Mouse (Mus musculus) kidney, postnatal 0 days (tissue): ENCODE measurements at regions not wholly inside any gene's neighbourhood (a gene's known extent, or its start where the extent isn't known, plus 50 kb on each side); places are given as distances from the start of the nearest gene placed in this dataset.

Source experiments
- ATAC-seq: fragments of 200-750 bp; cut with Nextera tagmentation; replicated peaks from 2 replicates; pipeline ENCODE4 v1.8.0; 2017; ENCODE audit warnings: low read depth, moderate number of reproducible peaks, moderate TSS enrichment, moderate library complexity; ENCODE audit not compliant: low FRiP score
- DNase-seq: peaks from one replicate; pipeline ENCODE4 v3.0.0-alpha.2; 2016; ENCODE audit warnings: low spot score
- H3K27ac ChIP-seq: fragments of 300-500 bp; sonication (generic); 2 replicates; pipeline ENCODE4 v1.5.1; 2014; ENCODE audit warnings: mild to moderate bottlenecking
- H3K27me3 ChIP-seq: fragments of 300-500 bp; sonication (generic); 2 replicates; pipeline ENCODE4 v1.6.1; 2014; ENCODE audit warnings: low read length, mixed read lengths; ENCODE audit not compliant: insufficient read depth
- H3K36me3 ChIP-seq: fragments of 300-500 bp; sonication (generic); 2 replicates; pipeline ENCODE4 v1.6.1; 2014; ENCODE audit warnings: low read length, mixed read lengths; ENCODE audit not compliant: insufficient read depth
- H3K4me1 ChIP-seq: fragments of 300-500 bp; sonication (generic); replicated peaks from 2 replicates; pipeline ENCODE4 v1.6.1; 2014; ENCODE audit warnings: antibody characterized with exemption, low read length, mixed read lengths; ENCODE audit not compliant: insufficient read depth
- H3K4me2 ChIP-seq: fragments of 300-500 bp; sonication (generic); 2 replicates; pipeline ENCODE4 v1.6.1; 2014; ENCODE audit warnings: mild to moderate bottlenecking, low read length, moderate library complexity, mixed read lengths
- H3K4me3 ChIP-seq: fragments of 300-500 bp; sonication (generic); replicated peaks from 2 replicates; pipeline ENCODE4 v1.5.1; 2014; ENCODE audit warnings: low read depth, low read length
- H3K9ac ChIP-seq: fragments of 300-500 bp; sonication (generic); 2 replicates; pipeline ENCODE4 v1.6.1; 2014; ENCODE audit warnings: low read depth, low read length
- H3K9me3 ChIP-seq: fragments of 300-500 bp; sonication (generic); replicated peaks from 2 replicates; pipeline ENCODE4 v1.6.1; 2016; ENCODE audit warnings: low read length, inconsistent platforms, mixed read lengths
- CTCF ChIP-seq: IDR thresholded peaks from 2 replicates; pipeline ENCODE4 v1.5.1; 2016; ENCODE audit warnings: antibody characterized with exemption, low read depth, mild to moderate bottlenecking, moderate library complexity
- WGBS: fragments of 180-500 bp; shearing (Covaris S2); extraction: QIAGEN DNeasy Blood & Tissue Kit; methylation state at CpG from one replicate; pipeline ENCODE4 v1.1.7; 2014; 5-methylcytosine and 5-hydroxymethylcytosine counted together

DNA sequence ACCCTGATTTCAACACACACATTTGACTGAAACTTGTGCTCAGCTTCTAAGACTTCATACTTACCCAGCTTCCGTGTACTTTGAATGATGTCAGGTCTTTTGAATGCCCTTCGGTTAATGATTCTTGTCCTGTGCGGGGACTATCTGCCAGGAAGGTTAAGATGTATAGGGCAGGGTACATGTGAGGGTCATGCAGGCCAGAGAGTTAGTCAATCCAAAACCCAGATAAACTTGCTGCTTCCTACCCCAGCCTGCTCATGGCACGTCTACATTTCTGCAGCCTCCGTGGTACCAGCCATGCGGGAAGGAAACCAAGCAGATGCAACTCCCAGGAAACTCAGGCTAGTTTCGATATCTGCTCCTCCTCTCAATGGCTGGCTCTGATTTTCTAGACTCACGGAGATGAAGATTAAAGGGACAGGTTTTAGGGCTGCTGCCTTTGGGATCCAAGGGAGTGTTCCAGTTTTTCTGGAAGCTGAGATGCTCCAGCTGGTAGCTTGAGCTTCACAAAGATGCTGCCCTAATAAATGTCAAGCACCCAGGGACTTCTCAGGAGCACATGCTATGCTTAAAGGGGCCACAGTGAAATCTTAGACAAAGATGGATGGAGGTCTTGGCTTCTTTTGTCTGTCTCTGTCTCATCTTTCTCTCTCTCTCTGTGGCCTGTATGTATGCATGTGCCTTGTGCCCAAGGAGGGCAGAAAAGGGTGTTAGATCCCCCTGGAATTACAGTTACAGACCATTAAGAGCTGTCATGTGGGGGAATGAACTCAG lies 159.4 kb downstream of the Pten start:
- 37% methylated on average over 8 of the region's 8 CpGs for WGBS
- TF ChIP-seq CTCF, result no peak
- no peak overlapping the region for H3K4me2 ChIP-seq
- H3K27ac ChIP-seq, result no peak overlapping the region
- peak; percentile 36 for DNase-seq
- no peaks in the 10 kb centered on the region for H3K27me3 ChIP-seq
- H3K36me3 ChIP-seq, result no peaks in the 10 kb centered on the region
- no peak overlapping the region for H3K4me3 ChIP-seq
- ATAC-seq, result 0 out of 2 replicates have a peak, but pooled peaks have one; percentile 33
- H3K4me1 ChIP-seq, result no peaks in the 10 kb centered on the region
- no peak overlapping the region for H3K9ac ChIP-seq
- no peaks in the 10 kb centered on the region for H3K9me3 ChIP-seq

DNA sequence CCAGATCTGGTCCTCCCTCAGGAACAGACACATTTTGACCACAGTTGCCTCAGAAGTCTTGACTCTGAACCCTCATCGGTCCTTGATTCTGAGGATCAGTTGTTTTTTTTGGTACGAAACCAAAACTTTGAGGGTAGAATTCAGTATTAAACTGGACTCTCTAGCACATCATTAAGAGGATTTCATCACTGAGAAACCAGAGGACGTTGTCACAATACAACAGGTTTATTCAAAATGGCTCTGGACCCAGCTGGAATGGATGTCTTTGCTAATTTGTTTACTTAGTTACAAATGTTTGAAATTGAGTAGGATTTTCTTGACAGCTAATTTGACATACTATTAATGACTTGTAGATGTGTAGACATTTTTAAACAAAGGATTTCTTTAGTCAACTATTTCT lies 163.7 kb downstream of the Pten start:
- Histone ChIP-seq H3K36me3 (no peaks in the 10 kb centered on the region), H3K27me3 (no peaks in the 10 kb centered on the region), H3K27ac (no peak overlapping the region), H3K9me3 (no peaks in the 10 kb centered on the region), H3K4me2 (no peak overlapping the region), H3K4me1 (peaks cover 3% of the 10 kb centered on the region; the same call in 1 of the 2 replicates), H3K4me3 (no peak overlapping the region), H3K9ac (no peak overlapping the region)
- DNase-seq, result no peak
- TF ChIP-seq CTCF, result no peak
- no peak for ATAC-seq
- WGBS, result 87% methylated on average over 3 of the region's 3 CpGs

DNA sequence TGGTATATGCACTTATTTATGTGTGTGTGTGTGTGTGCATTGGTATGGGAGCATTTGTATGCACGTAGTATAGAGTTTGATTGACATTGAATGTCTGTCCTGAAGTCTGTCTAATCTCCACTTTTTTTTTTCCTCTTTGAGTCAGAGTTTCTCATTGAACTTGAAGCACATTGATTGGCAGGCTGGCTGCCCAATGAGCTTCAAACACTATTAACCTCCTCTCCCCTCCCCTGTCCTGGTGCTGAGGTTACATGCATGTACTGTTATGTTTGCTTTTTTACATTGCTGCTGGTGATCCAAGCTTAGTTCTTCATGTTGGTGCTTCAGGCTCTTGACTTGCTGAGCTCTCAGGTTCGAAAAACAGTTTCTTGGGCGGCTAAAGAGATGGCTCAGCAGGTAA lies 166.6 kb downstream of the Pten start:
- Histone ChIP-seq H3K27ac (no peak overlapping the region), H3K4me2 (no peak overlapping the region), H3K27me3 (no peaks in the 10 kb centered on the region), H3K4me3 (no peak overlapping the region), H3K9me3 (no peaks in the 10 kb centered on the region), H3K36me3 (no peaks in the 10 kb centered on the region), H3K4me1 (peaks cover 6% of the 10 kb centered on the region; the same call in 1 of the 2 replicates), H3K9ac (no peak overlapping the region)
- ATAC-seq (no peak), DNase-seq (no peak)
- no peak for TF ChIP-seq CTCF
- whole genome bisulfite sequencing, result 93% methylated on average over 3 of the region's 3 CpGs

DNA sequence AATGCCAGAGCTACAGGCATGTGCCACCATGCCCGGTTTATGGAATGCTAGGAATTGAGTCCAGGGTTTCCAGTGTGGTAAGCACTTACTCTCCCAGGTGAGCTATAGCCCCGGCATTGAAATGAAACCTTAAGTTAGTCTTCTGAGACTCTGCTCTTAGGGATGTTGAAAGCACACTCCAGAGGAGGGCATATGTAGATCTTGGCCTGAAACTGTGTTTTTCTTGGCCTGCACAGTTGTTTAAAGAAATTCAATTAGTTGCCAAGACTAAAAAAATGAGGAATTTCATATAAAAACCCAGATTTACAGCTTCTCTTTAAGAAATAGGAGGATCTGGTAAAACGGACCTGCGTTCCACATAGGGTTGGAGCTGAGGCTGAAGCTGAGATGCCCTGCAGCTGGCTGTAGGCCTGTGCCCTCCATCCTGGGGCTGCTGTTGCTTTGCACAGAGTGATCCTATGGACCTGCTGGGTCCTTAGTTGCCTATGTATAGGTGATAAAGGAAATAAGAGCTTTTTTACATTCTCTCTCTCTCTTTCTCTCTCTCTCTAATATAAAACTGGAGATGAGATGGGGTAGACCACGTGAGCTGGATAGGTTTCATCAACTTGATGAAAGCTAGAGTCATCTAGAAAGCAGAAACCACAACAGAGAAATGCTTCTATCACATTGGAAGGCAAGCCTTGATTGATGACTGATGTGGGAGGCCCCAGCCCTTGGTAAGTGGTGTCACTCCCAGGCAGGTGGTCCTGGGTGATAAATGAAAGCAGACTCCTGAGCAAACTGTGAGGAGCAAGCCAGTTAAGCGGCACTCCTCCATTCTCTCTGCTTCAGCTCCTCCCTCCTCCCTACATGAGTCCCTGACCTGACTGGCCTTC lies 168.6 kb downstream of the Pten start:
- H3K9me3 ChIP-seq, result no peaks in the 10 kb centered on the region
- no peak overlapping the region for H3K4me2 ChIP-seq
- no peak overlapping the region for H3K9ac ChIP-seq
- H3K4me3 ChIP-seq, result no peak overlapping the region
- no peaks in the 10 kb centered on the region for H3K27me3 ChIP-seq
- 49% methylated on average over 6 of the region's 6 CpGs for WGBS
- no peaks in the 10 kb centered on the region for H3K36me3 ChIP-seq
- H3K4me1 ChIP-seq, result peaks cover 6% of the 10 kb centered on the region; the same call in 1 of the 2 replicates
- DNase-seq (peak; percentile 60), ATAC-seq (no peak)
- TF ChIP-seq CTCF, result no peak
- no peak overlapping the region for H3K27ac ChIP-seq

DNA sequence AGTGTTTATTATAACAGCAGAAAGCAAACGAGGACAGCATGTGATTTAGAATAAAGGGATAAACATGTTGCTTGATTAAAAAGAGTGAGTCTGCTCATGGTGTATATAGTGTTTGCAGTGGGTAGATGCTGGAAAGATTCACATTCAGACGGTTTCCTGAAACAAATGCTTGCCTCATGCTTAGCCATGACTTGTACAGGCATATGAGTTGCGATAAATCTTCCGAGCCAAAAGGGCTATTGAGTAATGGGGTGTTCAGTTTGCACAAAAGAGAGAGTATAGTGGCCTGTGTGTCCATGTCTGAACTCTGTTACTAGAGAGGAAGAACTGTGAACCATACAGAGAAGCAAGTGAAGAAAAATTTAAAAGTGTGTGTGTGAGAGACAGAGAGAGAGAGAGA lies 169.3 kb downstream of the Pten start:
- Histone ChIP-seq H3K9ac (no peak overlapping the region), H3K4me1 (peaks cover 6% of the 10 kb centered on the region; the same call in 1 of the 2 replicates), H3K9me3 (no peaks in the 10 kb centered on the region), H3K4me2 (no peak overlapping the region), H3K27ac (no peak overlapping the region), H3K4me3 (no peak overlapping the region), H3K36me3 (no peaks in the 10 kb centered on the region), H3K27me3 (no peaks in the 10 kb centered on the region)
- ATAC-seq, result no peak
- WGBS, result 72% methylated on average over 4 of the region's 4 CpGs
- DNase-seq, result no peak
- no peak for TF ChIP-seq CTCF

DNA sequence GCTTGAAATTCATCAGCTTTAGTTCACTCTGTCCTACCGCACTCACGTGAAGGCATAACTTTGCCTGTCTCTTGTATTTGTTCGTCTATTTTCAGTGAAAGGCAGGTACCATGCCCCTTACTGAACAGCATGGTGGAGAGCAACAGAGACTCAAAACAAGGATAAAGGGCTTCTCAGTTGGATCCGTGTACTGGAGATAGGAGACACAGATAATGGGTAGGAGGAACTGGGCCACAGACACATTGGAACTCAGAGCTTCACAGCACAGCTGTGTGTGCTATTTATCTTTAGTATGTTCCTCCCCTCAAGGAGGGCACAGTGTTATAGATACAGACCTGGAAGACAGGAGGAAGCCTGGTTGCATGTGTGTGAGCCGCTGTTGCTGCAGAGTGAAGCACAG lies 176.4 kb downstream of the Pten start:
- TF ChIP-seq CTCF, result no peak

More for the DNA sequence above, 176.4 kb downstream of the Pten start:
- Histone ChIP-seq H3K4me2 (no peak overlapping the region), H3K36me3 (no peaks in the 10 kb centered on the region), H3K27me3 (no peaks in the 10 kb centered on the region), H3K9ac (no peak overlapping the region), H3K4me1 (no peaks in the 10 kb centered on the region), H3K4me3 (no peak overlapping the region), H3K27ac (no peak overlapping the region), H3K9me3 (no peaks in the 10 kb centered on the region)
- DNase-seq (no peak), ATAC-seq (no peak)
- WGBS, result 83% methylated on average over 5 of the region's 5 CpGs
